Mouse (Mus musculus) large intestine, adult 2 months (tissue): Measurements from ENCODE around the gene Sema4d. TPM values are rescaled to one million over a fixed set of nuclear protein-coding genes. Genes with fewer than 3 reads are reported as not detected.

ENCODE experiments used
- DNase-seq: peaks from one replicate; pipeline ENCODE4 v3.0.0-alpha.2; 2012; ENCODE audit warnings: low read depth, low spot score
- WGBS: fragments of 180-500 bp; shearing (Covaris S2); methylation state at CpG from one replicate; pipeline ENCODE4 v1.1.7; 2018; 5-methylcytosine and 5-hydroxymethylcytosine counted together
- polyA plus RNA-seq: library from polyadenylated mRNA; depleted of rRNA; stranded (reverse); fragments of >200 nt; gene quantifications from 2 replicates; pipeline ENCODE4 v1.2.3, GENCODE M21; 2012

The Sema4d gene
- polyA plus RNA-seq, 1 experiment = 17.9 TPM

DNA sequence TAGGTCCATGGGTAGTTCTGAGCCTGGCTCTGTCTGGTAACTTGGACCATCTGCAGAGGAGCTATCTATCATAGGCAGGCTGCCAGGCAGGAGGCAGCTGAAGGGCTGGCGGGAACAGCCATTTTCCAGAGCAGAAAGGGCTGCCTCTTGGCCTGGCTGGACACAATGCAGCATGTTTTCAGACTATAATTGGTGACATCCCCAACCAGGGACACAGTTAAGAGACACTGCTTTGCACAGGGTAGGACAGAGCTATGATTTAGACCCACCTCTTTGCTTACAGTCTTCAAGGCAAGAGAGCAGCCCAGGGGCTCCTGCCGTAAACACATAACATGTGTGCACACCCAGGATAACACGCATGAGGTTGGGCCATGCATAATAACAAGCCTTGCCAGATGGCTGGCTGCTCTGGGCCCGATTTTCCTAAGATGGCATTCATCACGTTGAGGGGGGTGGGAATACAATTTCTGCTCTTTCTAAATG lies 23.1 kb upstream of the Sema4d start:
- no peak for DNase-seq
- 73% methylated on average over 5 of the region's 5 CpGs for WGBS

DNA sequence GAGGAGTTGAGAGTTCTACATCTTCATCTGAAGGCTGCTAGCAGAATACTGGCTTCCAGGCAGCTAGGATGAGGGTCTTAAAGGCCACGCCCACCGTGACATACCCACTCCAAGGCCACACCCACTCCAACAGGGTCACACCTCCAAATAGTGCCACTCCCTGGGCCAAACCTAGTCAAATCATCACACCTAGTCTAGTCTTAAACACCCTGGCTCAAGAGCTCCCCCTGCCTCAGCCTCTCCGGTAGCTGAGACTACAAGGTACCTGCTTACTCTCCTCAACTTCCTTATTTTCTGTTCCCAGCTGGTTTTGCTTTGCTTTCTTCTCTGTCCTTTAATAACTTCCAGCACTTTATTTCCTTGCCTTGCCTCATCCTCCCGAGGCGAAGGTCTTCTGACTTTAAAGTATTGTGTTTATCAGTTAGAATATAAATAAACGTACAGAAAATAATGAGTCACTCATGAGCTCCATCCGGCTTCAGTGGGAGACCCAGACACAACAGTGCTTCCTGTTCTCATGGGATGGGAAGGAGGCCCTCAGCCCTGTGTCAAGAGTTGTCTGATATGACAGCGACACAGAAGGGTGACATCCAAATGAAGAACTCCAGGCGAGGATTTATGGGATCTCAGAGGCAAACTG lies 22.4 kb upstream of the Sema4d start:
- 51% methylated on average over 9 of the region's 9 CpGs for WGBS
- DNase-seq = no peak

DNA sequence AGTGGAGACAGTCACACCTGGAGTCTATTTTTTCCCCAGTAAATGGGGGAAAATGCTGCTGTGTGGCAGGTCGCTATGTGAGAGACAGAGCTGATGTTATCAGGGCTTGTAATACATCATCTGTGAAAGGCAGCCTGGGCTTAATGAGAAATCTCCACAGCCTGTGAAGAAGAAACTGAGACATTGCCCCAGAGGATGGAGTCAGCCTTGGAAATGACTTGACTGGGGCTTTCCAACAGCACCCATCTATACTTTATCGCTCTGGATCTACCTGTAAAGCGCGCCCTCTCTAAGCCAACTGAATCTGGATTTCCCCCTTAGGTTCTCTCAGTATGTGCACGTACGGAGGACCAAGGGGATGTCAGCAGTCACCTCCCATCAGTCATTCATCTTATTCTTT lies 21.1 kb upstream of the Sema4d start:
- WGBS = 91% methylated on average over 6 of the region's 6 CpGs
- no peak for DNase-seq

DNA sequence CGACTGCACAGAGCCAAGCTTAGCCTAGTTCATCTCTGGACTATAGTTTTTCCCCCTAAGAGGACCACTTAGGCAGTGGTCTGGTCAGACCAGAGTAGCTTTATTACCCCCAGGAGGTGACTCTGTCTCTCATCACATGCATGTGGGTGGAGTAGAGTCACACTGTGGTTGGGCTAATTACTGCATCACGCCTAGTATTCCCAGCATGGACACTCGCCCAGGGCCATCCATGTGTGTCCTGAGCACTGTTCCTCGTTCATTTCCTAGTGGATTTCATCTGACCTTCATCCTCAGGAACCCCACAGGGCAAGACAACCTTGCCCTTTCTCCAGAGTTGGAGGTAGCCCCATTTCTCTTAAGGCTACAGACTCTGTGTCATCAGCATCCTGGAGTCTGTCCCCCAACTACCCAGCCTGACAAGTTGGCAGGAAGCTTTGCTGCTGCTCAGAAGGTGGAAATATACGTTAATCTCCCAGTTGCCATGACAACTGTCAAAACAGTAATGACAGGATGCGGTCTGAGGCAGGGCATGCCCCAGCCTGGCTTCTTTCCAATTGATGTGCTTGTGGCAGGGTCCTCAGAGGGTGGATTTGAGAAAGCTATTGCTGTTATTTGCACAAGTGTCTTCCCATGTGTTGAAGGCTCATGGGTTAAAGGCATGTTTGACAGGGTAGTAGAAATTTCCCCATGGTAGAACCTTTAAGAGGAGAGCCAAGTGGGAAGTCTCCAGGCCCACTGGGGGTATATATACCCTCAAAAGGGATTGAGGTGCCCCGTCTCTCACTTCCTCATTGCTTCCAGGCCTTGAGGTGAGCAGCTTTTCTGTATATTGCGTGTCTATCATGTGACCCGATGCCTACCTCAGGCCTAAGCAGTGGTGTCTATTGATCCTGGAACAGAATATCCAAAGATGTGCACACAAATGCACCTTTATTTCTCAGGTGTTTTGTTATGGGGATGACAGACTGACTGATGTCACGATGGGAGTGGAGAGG lies 20.4 kb upstream of the Sema4d start:
- 43% methylated on average over 10 of the region's 10 CpGs for WGBS
- DNase-seq = no peak

DNA sequence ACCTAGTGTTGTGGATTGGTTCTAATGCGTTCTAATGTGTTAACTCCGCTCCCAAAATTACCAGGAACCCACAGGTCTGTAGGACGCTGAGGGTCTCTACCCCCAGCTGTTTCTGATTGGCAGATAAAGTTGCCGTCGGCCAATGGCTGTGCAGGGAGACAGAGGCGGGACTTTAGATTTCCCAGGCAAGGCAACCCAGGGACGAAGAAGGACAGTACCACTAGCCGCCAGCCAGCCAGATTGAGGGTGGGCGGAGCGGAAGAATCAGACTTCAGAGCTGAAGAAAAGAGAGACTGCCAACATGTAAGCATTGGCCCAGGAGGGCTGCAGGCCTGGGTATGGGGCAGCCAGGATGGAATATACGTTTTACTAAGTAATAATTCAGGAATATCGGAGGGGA lies 14.6 kb upstream of the Sema4d start:
- WGBS = 46% methylated on average over 12 of the region's 12 CpGs
- no peak for DNase-seq

DNA sequence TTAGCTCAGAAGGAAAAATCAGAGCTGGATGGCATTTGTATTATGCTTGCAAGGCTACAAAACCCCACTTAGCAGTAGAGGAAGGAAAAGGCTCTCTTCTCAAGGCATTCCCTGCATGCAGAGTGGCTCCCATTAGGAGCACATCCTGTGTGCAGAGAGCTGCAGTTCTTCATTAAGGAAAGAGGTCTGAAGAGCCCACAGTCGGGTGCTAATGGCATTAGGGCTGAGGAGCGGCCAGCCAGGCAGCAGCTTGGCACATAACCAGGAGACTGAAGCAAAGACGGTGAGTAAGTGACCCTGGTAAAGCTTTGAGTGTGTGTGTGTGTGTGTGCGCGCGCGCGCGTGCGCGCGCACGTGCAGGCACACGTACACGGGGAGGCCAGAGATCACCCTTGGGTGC lies 12.7 kb upstream of the Sema4d start:
- DNase-seq = no peak

DNA sequence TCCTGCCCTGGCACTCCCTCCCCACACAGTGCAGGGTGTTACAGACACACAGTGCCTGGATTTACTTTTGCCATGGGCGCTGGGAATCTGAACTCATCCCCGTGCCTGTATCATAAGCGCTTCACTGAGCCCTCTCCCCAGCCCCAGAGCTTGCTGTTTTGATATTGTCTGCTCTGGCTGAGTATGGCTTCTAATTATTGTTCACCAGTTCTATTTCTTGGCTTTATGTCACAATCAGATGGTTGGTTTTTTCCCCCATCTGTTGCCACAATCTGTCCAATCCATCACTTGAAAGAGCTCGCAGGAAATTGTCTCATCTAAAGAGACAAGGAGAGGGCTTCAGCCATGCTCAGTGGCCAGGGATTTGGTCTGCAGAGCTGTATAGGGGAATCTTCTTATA lies 12.1 kb upstream of the Sema4d start:
- WGBS = 78% methylated on average over 4 of the region's 4 CpGs
- no peak for DNase-seq

More for the DNA sequence above, 12.7 kb upstream of the Sema4d start:
- 81% methylated on average over 15 of the region's 15 CpGs for WGBS

DNA sequence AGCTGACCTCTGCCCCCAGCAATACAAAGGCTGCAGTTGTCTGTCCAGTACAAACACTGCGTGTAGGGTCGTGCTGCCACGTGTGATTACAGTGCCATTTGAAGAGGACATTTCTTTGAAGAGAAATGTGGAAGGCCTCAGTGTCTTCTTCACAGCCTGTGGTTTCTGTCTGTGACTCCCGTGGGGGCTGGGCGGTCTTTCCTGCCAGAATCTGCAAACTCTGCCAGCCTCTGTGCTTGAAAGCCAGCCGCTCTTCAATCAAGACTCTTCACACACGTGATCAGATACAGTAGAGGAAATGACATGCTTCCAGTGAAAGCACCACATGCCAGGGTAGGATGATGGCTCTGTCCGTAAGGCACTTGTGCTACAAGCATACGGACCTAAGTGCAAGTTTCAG lies 7.4 kb upstream of the Sema4d start:
- DNase-seq = no peak
- WGBS = 55% methylated on average over 9 of the region's 9 CpGs

DNA sequence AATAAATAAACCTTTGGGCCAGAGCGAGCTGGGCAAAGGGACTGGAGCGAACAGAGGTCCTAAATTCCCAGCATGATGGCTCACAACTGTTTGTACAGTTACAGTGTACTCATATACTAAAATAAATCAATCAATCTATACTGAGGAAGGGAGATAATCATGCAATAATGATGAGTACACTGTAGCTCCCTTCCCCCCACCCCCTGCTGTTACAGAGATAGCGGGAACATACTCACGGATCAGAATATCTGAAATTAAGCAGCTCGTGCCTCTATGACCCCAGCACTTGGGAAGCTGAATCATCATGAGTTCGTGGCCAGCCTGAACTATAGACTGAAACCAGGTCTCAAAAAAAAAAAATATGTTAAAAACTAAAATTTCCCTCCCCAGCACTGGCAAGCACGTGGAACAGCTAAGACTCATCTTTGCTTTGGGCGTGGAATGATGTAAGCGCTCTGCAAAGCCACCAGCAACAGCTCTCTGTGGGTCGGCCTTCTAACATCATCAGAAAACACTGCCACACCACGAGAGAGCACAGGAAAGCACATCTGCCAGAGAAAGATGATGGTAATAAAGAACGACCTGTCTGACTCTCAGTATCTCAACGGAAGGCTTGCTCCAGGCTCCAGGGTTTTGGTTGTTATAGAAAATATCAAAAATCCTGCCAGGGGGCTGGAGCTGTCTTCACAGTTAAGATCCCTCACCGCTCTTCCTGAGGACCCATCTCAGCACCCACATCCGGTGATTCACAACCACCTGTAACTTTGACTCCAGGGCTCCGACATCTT lies 6.4 kb upstream of the Sema4d start:
- DNase-seq = no peak
- WGBS = 72% methylated on average over 16 of the region's 16 CpGs

DNA sequence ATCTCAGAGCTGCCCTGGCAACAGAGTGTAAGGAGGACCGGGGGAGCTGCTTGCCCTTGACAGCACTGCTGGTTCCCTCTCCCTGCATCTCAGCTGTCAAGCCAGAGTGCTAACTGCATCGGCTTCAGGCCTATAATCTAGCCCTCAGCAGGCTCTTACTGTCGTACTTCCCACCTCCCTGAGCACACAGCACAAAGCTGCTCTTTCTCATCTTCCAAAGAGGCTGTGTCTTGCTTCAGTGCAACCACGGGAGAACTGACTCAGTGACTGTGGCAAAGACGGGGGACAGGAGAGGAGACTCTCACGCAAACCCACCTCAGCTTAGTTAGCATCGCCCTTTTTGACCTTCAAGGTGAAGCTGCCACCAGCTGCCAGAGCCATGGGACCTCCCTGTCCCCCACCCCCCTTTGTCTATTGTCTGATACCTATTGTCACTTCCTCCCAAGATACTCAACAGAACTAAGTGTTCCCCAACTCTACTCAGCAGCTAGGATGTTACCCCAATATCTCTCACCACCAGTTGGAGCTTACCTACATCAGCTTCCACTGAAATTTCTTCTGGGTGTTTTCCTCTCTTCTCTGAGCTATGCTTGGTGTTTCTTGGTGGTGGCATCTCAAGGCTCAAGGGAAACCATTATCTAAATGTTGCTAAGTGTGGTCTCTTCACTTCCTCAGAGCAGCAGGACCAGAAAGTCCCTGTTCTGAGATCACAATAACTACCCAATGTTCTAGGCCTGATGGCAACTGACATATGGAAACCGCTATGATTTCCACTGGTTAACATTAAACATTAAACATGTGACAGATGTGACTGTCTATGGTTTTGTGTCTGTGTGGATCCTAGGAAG lies 4.6 kb upstream of the Sema4d start:
- no peak for DNase-seq
- WGBS = 58% methylated on average over 8 of the region's 8 CpGs

DNA sequence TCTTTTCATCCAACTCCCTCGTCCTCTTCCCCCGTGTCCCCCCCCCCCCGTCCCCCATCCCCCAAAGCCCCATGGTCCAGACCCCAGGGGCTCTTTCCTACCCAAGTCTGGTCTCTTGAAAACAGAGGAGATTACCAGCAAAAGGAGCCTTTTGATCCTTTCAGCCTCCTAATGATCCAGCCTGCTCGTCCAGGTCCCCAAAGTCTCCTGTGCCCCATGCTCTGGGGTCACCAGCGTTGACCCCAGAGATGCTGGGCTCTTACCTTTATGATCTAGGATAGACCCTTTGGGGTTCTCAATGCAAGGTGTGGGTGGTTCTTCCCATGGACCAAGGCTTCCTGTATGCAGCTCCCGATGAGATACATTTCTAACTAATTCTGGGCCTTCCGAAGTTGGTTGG lies 401 bp upstream of the Sema4d start:
- WGBS = 55% methylated on average over 7 of the region's 7 CpGs
- no peak for DNase-seq

DNA sequence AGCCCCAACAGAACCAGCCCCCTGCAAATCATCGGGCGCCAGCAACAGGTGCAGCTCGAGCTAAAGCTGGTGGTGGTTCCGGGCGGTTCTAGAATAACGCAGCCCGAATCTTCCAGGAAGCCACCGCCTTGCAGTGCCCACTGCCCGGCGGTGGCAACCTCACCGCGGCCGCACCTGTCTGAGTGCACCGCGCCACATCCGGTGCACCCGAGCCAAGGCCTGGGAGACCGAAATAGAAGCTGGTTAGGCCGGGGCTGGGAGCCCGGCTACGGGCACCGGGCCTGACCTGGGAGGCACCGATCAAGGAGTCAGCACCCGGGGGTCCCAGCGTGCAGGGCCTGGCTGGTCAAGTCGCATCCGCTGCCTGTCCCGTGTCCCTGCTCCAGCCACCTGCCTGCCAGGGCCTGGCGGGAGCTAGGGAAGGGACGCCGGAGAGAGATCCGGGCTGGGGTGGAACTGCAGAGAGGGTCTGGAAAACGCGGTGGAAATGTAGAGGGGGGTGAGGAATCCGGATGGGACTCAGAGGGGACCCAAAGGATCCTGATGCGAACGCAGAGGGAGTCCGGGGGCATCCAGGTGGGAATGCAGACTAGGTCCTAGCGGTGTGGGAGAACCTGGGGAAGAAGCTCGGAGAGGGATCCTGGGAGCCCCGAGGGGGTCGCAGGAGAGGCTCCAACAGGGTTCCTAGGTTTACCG lies 670 bp downstream of the Sema4d start:
- 2% methylated on average over 43 of the region's 43 CpGs for WGBS

DNA sequence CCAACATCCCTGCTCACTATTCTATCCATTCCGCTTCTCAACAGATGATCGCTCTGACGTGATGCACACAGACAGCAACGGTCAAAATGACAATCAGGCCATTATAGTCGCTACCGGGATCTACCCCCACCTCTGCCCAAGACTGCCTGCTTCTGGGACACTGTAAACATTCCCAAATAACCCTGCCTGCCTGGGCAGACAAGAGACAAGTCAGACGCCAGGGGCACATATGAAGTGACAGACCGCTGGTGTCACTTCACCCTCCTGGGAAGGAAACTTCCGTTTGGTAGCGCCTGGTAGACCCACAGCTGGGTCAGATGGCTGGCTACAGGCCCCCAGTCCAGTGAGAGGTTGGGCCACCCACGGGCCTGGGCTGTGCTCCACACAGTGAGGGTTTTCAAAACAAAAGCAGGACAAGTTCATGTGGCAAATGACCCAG lies 1.4 kb downstream of the Sema4d start:
- WGBS = 35% methylated on average over 11 of the region's 11 CpGs
- no peak for DNase-seq

More for the DNA sequence above, 670 bp downstream of the Sema4d start:
- DNase-seq = no peak

DNA sequence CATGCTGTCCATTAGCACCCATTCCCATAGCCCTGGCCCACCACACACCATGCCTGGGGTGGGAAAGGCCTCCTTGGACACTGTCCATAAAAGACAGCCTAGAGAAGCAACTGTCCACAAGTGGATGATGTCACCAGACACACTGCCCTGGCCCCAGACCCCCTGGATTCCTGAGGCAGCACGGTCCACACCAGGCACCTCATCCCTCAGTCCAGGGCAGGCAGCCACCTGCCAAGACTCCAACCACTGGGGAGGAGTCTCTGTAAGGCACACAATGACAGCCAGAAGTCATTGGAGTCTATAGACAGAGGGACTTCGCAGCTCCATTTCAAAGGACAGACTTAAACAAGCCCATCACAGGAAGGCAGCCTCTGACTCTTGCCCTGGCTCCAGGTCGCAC lies 1.9 kb downstream of the Sema4d start:
- 76% methylated on average over 3 of the region's 3 CpGs for WGBS
- DNase-seq = no peak

DNA sequence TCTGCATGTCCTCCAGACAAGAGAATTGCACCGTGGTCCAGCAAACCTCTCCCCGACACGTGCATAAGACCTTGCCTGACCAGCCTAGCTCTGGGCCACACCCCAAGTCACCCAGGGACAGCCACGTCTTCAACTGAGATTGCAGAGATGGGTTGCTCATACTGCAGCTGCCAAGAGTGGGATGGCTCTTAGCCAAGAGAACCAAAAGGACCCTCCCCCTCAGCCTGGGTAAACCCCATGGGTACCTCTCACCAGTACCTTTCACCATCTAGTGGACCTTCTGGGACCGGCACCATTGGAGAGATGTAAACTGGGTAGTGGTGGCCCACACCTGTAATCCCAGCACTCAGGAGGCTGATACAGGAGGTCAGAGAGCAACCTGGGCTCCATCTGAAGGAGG lies 2.8 kb downstream of the Sema4d start:
- DNase-seq = no peak
- WGBS = 48% methylated on average over 5 of the region's 5 CpGs

DNA sequence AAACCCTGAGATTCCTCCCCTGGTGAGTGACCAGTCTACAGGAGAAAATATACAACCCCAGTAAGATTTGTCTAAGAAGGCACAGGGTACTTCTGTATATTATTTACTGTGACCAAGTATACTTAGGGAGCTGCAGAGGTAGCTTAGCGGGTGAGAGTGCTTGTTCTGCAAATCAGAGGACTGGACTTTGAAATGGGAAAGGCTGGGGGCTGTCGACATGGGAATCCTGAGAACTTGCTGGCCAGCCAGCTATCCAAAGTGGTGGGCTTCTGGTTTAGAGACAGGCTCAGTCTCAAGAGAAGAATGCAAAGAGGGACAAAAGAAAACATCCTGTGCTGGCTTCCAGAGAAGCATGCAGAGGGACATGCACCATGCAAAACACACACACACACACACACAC lies 5.7 kb downstream of the Sema4d start:
- 62% methylated on average over 2 of the region's 2 CpGs for WGBS

DNA sequence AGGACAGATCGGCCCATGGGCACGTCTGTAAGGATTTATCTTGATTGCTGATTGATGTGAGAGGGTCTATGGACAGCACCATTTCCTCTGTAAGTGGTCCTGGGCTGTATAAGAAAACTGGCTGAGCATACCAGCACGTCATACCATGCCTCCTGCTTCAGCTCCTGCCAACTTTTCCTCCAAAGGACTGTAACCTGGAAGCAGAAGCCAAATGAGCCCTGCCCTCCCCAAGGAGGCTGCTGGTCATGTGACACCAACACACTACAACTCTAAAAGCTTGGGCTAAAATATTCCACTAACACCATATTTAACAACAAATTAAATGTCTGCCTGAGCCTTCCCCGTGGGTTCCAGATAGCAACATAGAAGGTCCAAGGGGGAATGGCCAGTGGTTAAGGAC lies 6.9 kb downstream of the Sema4d start:
- 78% methylated on average over 4 of the region's 4 CpGs for WGBS
- DNase-seq = no peak

More for the DNA sequence above, 5.7 kb downstream of the Sema4d start:
- DNase-seq = no peak

DNA sequence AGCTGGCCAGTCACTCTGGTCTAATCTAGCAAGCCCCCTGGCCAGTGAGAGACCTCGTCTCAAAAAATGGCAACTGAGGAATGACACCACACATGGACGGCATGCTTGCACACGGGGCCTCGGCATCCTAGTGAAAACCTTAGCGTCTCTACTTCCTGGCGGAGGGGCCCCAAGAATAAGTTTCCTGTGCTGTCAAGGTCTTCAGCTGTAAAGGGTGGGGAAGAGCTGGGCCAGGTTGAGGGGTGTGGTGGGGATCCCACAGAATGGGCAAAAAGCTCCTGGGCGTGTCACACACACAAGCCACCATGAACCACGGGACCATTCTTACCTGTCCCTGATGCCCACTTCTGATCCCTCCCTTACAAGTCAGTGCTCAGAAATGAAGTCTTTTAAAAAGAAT lies 9.1 kb downstream of the Sema4d start:
- no peak for DNase-seq
- 86% methylated on average over 8 of the region's 8 CpGs for WGBS

DNA sequence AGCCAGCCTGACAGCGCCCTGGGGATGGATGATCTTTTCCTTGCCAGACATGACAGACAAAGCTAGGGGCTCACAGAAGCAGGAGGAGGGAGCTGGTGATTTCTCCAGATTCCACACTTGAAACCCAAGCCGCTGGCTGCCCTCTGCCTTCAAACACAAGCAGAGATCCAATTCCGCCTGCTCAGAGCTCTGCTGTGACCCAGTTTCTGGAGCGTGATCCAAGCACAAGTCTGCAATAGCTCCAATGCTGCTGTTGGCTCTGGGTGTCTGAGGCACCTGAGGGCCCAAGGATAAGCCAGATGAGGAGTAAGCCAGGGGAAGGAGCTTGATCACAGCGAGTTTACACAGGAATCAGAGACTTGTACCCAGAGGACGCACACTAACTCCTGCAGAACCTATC lies 9.7 kb downstream of the Sema4d start:
- WGBS = 89% methylated on average over 6 of the region's 6 CpGs
- DNase-seq = no peak
